Mouse (Mus musculus) cerebellum, adult (tissue): ENCODE measurements at regions not wholly inside any gene's neighbourhood (a gene's known extent, or its start where the extent isn't known, plus 50 kb on each side); places are given as distances from the start of the nearest gene placed in this dataset.

Source experiments
- ATAC-seq: cut with Nextera tagmentation; 2 replicates; pipeline ENCODE4 v1.9.2; 2017; ENCODE audit warnings: mild to moderate bottlenecking, moderate library complexity, mixed read lengths; ENCODE audit not compliant: insufficient number of reproducible peaks, low FRiP score, low TSS enrichment

- ATAC-seq: no peak
Observed at GRCm38 (mm10) chr4:55203731-55204710, 145.8 kb upstream of the Rad23b start.

GRCm38 (mm10) chr4:55206226-55206625 is 143.6 kb upstream of the Rad23b start:
- ATAC-seq: no peak

GRCm38 (mm10) chr4:55207749-55208385 is 142.0 kb upstream of the Rad23b start:
- no peak for ATAC-seq

GRCm38 (mm10) chr4:55208386-55209345 is 141.2 kb upstream of the Rad23b start:
- no peak for ATAC-seq

- no peak for ATAC-seq
Observed at GRCm38 (mm10) chr4:55215425-55216174, 134.2 kb upstream of the Rad23b start.

- no peak for ATAC-seq
Observed at GRCm38 (mm10) chr4:55216175-55216545, 133.7 kb upstream of the Rad23b start.

- ATAC-seq: no peak
Observed at GRCm38 (mm10) chr4:55225766-55226165, 124.1 kb upstream of the Rad23b start.

GRCm38 (mm10) chr4:55227394-55227793 is 122.4 kb upstream of the Rad23b start:
- ATAC-seq: no peak

- peak; percentile 26; the same call in 1 of the 2 replicates for ATAC-seq
Observed at GRCm38 (mm10) chr4:55231522-55231921, 118.3 kb upstream of the Rad23b start.

- no peak for ATAC-seq
Observed at GRCm38 (mm10) chr4:55237856-55238255, 112.0 kb upstream of the Rad23b start.

GRCm38 (mm10) chr4:55240450-55240849 is 109.4 kb upstream of the Rad23b start:
- peak; percentile 51; the same call in 1 of the 2 replicates for ATAC-seq

GRCm38 (mm10) chr4:55242331-55242730 is 107.5 kb upstream of the Rad23b start:
- ATAC-seq: no peak

- ATAC-seq: no peak
Observed at GRCm38 (mm10) chr4:55243091-55244058, 106.5 kb upstream of the Rad23b start.

GRCm38 (mm10) chr4:55245789-55246188 is 104.1 kb upstream of the Rad23b start:
- no peak for ATAC-seq

GRCm38 (mm10) chr4:55250334-55250733 is 99.5 kb upstream of the Rad23b start:
- ATAC-seq: no peak

GRCm38 (mm10) chr4:55251546-55251945 is 98.3 kb upstream of the Rad23b start:
- no peak for ATAC-seq

- ATAC-seq: no peak
Observed at GRCm38 (mm10) chr4:55253769-55254168, 96.1 kb upstream of the Rad23b start.

- no peak for ATAC-seq
Observed at GRCm38 (mm10) chr4:55271965-55272630, 77.7 kb upstream of the Rad23b start.
